Mouse (Mus musculus): ENCODE data around the gene Ece1.

The Ece1 gene

DNA sequence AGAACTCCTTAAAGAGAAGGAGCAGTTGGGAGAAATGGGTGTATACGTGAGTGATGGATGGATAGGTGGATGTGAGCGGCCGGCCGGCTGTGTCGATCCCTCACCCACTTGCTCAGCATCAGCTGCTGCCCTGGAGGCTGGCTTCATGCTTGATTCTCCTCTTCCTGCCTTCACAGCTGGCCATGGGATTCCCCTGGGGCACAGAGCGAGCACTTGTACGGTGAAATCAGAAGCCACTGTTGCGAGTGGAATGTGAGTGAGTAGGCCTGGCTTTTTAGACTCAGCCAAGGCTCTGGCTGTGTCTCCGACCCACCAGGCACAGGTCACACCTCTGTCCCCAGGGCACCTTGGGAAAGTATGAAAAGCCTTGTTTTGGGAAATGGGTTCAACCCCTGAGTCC is 20.6 kb downstream of the Ece1 start:
- DNase-seq (ENCODE audit: low read depth, low spot score): no peak

DNA sequence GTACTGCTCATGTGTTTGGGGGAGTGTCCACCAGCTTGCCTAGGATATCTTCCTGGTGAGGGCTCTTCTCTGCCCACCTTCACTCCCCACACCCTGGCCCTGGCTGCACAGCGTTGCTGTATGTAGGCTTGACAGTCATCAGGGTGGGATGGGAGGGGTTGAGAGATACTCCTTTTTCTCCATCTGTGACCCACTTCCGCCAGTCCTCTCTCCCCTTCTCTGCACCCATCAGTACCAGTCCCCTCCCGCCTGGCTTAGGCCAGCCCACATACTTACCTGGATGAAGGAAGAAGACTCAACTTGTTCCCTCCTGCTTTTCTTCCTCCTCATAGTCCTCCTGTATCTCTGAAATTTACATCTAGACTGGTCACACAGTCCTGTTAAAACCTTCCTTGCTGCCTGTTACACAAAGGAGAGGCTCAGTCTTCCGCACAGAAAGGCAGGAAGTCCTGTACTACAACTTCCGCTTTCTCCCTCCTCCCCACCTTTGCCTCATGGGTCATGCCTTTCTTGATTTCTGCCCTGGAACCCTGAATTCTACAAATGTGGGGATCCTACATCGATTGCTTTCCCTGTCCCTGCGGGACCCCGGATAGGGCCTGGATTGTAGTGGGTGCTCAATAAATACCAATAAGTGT is 21.6 kb downstream of the Ece1 start:
- DNase-seq (ENCODE audit: low read depth, low spot score): peak; percentile 23

DNA sequence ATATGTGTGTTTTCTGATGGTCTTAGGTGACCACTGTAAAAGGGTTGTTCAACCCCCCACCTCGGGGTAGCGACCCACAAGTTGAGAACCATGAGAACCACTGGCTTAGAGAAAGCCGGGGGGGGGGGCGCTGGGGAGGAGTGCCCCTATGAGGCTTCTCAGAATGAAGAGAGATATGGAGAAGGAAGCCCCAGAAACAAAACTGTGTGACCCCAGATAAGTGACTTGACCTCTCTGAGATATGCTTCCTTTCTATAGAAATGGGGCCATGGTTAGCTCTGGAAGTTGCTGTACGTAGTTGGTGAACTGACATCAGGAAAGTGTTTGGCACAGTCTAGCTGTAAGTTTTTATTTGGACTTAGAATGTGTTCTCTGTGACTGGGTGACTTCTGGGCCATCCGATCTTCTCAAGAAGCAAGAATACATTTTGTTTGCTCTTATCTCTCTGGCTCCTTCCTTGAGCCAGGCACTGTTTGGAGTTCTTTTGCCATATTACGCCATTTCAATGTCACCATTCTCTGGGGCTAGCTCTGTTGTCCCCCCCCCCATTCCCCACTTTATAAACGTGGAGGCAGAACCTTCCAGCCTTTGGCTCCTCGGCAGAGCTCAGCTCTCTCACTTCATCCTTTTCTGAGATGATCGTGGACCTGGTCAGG is 25.4 kb downstream of the Ece1 start:
- DNase-seq (ENCODE audit: low read depth, low spot score): no peak

DNA sequence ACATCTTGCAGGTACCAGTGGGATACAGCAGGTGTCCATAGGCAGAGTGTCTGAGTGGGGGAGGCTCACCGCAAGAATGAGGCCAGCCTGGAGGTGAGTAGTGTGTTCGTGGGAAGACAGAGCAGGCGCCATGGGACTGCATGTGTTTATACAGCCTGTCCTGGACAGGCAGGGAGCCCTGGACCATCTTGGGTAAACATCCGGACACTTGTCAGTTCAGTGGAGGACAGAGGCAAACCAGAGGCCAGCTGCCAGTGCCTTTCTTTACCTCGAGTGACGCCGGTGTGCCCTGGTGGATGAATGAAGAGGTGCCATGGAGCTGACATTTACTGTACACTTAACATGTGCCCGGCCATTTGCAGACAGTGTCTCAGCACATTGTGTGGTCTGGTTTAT is 26.0 kb downstream of the Ece1 start:
- DNase-seq (ENCODE audit: low read depth, low spot score): no peak

DNA sequence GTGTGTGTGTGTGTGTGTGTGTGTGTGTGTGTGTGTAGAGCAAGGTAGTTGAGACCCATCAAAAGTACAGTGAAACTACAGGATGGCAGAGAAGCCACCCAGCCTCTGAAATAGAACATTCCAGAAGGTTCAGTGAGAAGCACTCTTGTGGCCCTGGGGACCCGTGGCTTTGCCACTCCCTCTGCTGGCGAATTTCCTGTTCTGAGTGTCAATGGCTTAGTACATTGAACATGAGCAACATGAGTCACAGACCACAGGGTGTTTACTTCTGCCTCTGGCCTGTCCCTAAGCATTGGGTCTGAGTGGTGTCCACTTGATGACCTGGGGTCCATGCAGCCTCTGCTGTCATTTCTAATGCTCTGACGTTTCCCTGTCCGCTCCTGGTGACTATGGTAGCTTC is 28.6 kb downstream of the Ece1 start:
- no peak for DNase-seq (ENCODE audit: low read depth, low spot score)

DNA sequence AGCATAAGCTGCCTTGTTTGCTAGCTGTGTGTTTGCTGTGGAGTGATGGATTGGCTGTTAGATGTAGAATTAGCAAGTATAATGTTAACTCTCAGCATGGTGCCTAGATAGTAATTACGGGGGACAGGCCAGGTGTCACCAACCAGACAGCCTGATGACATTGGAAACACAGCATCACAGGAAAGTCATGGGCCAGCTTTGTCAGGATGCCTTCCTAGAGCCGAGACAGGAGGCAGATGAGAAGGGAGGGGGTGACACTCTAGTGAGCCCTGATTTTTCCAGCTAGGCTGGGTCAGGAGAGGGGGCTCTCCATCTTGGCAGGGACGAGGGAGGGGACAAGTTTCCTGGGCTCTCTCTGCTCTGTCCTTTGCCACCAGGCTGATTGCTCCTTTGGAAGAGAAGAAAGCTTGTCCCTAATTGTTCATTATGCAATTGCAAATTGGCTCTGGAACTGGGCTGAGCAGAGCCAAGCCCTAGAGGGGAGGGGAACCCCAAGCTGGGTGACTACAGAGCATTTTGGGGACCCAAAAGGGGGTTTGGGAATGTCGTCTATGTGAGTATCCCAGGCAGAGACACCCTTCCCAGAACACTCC is 29.6 kb downstream of the Ece1 start:
- no peak for DNase-seq (ENCODE audit: low read depth, low spot score)

DNA sequence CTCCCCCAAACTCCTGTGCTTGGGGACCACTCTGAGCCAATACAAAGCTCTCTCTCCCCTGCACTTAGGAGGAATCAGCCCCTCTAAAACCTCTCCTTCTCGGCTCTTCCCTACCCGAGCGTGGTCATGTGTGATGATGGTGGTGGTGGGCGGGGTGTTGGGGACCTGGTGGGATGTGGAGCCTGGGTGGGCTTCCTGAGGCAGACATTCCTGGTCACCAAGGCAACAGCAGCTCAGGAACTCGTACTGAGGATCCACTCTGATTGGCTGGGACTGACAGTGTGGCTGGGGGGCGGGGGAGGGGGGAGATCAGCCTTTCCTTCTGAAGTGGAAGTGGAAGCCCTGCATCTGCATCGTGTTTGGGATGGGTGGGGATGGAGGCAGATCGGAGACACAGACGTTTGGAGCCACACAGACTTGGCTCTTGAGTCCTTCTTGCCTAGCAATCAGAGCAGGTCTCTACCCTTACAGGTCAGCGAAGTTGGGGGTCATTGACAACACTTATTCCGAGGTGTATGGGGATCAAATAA is 30.7 kb downstream of the Ece1 start:
- DNase-seq (ENCODE audit: low read depth, low spot score): peak; percentile 80

DNA sequence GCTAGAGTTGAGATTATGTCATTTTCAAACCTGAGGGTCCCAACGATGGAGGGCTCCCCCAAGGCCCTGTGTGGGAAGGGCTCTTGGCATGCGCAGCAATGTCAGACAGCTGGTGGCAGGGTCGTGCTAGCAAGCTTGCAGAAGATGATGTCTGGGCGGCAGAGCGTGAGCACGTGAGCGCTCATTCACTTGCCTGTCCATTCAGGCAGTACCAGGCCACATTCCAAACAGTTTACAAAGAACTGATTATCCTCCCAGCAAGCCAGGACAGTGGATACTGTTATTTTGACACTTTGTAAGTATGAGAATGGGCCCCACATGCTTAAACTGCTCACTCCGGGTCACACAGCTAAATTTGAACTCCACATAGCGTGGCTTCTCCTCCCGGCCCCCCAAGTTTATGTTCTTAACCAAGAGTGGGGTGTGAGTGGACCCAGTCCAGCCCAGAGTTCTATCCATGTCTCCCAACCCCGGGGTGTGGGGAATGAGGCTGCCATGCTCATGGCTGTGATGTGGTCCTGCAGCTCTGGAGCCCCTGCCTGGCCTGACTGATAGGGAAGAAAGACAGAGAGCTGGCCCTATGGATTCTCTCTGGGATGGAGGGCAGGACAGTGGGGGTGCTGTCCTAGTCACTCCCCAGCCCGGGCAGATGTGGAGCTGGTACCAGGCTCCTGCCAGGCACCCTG is 34.7 kb downstream of the Ece1 start:
- no peak for DNase-seq (ENCODE audit: low read depth, low spot score)

DNA sequence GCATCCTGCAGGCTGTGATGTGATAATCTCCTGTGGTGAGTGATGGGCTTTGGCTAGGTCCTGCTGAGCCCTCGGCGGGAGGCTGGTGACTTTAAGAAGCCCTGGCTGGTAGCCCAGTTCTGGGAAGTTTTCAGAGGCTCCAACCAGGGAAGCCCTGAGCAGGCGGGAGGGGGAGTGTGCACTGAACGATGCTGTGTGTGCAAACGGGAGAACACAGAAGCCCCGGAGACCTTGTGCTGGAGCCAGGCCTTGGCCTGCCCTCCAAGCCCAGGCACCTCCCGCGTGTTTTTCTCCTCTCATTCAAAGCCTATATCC is 35.2 kb downstream of the Ece1 start:
- no peak for DNase-seq (ENCODE audit: low read depth, low spot score)

DNA sequence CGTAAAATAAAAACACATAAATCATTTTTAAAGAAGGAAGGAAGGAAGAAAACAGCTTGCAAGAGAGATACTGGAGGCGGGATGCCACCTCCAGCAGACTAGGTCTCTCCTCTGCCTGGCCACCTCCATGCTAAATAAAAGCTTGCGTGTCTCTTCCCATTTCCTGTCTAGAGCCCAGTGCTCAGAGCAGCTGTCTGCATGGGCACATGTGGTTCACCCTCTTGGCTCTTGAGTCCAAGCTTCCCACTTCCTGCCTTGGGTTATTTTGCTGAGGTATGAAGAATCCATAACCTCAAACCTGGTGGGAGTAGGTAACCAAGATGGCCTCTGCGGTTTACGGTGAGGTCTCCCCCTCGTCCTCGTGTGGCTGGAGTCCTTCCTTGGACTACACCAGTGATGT is 36.5 kb downstream of the Ece1 start:
- no peak for DNase-seq (ENCODE audit: low read depth, low spot score)

DNA sequence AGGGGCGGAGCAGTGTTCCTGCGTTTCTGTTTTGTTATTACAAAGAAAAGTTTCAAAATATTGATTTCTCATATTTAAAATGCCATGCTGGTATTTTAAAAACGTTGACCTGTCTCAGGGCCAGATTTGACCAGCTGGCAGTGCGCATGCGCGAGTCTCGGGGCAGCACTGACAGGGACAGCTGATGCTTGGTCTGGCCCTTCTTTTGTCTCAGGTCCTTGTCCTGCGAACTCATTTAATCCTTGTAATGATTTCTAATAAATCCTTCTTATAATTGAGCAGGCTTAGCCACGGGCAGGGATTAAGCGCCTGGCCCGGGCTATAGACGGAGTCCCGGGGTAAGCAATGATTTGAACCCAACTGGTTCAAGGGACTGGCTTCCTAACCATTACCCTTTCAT is 40.2 kb downstream of the Ece1 start:
- DNase-seq (ENCODE audit: low read depth, low spot score): no peak

DNA sequence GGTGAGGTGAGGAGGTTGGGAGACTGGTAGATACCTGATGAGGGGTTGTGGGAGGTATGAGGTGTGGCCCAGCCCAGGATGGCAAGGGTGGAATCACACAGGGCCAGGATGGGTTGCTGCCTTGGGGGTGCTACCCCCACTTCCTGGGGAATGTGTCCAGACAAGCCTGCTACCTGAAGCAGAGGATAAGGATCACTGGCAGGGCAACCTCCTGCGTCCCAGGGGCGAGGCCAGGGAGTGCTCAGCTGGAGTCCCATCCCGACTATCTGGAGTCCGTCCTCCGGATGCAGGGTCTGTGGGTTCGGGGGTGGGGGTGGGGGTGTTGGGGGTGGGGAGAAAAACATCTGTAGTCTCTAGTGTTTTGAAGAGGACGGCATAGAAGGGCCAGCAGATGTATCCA is 40.8 kb downstream of the Ece1 start:
- DNase-seq (ENCODE audit: low read depth, low spot score): no peak

DNA sequence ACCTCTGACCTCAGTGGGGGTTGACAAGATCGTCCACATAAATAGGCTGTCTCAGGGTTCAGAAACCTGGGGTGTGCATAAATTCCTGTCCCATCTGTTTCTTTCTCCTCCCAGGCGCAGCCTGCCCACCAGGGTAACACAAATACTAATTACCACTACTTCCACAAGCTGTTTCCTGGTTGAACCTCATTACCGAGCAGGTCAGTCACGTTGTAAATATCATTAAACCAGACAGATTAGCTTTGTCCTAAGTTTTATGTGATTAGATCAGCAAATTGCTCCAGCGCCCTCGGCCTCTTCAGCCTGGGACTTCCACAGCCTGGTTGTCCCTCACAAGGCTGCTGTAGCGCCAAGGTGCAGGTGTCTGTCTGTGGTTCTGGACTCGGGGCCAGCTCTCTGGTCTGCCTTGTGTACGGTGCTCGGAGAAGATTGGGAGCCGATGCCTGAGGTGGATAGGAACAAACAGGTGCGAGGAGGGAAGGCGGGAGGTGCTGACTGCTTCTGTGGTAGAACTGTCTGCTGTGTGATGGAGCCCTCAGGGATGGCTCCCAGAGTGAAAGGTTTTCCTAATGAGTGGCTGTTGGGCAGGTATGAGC is 43.0 kb downstream of the Ece1 start:
- peak; percentile 39 for DNase-seq (ENCODE audit: low read depth, low spot score)

DNA sequence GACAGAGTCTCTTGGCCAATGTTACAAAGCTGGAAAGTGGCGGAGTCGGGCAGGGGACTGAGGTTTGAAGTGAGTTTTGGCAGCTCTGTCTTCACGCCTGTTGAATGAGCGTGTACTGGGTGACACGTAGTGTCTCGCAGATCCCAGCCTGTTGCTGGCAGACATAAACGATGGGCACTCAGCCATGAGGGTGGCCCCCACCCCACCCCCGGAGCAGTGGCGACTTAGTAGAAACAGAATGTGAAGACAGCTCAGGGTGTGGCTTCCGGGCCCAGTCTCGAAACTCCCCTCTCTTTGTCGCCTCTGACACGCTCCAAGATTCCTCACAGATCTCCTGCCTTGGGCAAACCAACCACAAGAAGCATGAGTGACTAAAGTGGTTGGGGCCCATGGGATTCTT is 45.9 kb downstream of the Ece1 start:
- DNase-seq (ENCODE audit: low read depth, low spot score): no peak

DNA sequence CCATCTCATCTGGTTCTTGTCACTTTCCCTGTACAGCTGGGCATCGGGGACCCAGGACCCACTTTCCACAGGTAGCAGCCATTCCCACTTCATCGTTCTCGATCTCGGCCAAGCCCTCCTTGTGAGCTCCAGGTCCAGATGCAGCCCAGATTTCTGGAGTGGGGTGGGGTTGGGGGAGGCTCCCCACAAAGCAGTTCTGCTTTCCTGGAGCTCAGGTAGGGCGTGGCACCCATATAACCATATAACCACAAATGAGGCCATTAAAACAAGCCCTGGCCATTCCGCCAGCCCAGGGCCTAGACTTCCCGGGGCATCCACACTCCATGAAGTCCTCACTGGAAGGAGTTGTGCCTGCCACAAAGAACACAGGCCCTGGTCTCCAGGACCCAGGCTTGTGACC is 46.5 kb downstream of the Ece1 start:
- DNase-seq (ENCODE audit: low read depth, low spot score): no peak

DNA sequence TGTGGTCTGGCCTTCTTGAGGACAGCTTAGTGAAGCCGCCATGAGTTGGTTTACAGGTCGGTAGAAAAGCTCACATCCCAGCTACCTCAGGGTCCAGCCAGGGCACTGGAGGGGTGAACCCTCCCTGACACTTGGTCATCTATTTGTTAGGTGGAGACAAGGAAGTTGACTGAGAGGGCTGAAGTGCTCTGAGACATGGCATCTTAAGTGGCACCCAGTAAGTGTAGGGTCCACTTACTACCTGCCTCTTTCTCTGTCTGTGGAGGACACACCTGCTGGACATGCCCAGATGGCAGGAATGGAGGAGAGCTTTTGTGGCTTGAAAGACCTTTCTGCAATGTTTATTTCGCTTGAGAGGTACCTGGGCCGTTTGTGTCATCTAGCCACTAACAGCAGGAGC is 46.9 kb downstream of the Ece1 start:
- DNase-seq (ENCODE audit: low read depth, low spot score): no peak

DNA sequence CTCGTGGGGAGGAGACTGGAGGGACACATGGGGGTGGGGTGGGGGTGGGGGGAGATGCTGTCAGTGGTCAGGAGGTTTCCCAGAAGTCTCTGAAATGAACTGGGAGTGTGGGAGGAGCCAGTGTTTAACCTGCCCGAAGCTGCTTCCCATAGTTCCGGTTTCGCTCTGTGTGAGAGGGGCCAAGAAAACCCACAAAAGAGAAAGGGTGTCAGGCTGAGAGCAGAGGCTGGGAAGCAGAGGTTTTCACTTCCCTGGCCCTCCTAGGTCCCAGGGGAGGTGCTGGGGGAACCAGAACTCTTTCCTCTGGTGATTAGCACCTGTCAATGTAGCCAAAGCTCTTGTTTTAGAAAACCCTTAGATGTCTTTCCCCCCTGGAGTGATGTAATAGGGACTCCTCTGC is 47.4 kb downstream of the Ece1 start:
- DNase-seq (ENCODE audit: low read depth, low spot score): peak; percentile 68

DNA sequence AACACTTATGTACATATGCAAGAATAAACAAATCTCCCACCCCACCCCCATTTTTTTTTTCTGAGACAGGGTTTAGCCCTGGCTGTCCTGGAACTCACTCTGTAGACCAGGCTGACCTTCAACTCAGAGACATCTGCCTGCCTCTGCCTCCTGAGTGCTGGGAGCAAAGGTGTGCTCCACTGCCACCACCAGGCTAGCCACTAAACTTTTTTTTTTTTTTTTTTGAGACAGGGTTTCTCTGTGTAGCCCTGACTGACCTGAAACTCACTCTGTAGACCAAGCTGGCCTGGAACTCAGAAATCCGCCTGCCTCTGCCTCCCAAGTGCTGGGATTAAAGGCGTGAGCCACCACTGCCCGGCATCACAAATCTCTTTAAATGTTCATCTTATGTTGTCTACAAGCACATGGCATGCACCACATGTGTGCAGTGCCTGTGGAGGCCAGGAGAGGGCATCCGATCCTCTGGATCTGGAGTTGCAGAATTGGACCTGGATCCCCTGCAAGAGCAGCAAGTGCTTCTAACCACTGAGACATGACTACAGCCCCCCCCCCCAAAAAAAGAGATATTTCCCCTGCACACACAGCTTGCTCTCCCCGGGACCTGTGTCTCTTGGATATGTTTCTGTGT is 48.5 kb downstream of the Ece1 start:
- DNase-seq (ENCODE audit: low read depth, low spot score): peak; percentile 88

DNA sequence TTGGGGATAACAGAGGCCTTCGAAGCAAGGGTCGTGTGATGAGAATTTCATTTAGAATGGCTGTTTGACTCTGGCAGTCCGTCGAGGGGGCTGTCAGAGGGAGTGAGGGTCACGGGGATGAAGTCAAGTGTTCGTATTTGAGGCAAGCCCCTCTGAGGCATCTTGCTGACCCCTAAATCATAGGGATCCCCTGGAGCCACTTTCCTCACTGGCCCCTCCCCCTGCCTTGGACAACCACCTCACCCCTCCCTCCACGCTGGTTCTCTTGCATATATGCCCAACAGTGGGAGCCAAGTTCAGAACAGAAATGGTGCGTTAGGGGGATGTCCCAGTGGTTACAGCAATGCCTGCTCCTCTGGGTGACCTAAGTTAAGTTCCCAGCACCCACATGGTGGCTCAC is 49.6 kb downstream of the Ece1 start:
- no peak for DNase-seq (ENCODE audit: low read depth, low spot score)

DNA sequence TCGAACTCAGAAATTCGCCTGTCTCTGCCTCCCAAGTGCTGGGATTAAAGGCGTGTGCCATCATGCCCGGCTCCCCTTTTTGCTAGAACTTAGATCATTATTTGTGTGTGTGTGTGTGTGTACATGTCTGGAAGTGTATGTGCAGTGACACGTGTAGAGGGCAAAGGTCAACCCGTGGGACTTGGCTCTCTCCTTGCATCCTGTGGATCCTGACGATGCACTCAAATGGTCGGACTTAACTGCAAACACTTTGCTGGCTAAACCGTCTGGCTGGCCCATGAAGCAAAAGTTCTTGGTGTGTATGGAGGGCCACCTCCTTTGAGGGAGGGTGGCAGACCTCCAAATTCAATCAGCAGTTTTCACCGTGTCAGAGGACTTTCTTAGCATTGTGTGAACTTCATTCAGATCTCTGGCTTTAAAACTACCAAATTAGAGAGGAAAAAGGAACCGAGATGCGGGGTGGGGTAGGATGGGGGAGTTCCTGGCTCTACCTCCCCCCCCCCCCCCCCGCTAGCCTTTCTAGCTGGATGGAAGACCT is 50.8 kb downstream of the Ece1 start:
- DNase-seq (ENCODE audit: low read depth, low spot score): no peak

DNA sequence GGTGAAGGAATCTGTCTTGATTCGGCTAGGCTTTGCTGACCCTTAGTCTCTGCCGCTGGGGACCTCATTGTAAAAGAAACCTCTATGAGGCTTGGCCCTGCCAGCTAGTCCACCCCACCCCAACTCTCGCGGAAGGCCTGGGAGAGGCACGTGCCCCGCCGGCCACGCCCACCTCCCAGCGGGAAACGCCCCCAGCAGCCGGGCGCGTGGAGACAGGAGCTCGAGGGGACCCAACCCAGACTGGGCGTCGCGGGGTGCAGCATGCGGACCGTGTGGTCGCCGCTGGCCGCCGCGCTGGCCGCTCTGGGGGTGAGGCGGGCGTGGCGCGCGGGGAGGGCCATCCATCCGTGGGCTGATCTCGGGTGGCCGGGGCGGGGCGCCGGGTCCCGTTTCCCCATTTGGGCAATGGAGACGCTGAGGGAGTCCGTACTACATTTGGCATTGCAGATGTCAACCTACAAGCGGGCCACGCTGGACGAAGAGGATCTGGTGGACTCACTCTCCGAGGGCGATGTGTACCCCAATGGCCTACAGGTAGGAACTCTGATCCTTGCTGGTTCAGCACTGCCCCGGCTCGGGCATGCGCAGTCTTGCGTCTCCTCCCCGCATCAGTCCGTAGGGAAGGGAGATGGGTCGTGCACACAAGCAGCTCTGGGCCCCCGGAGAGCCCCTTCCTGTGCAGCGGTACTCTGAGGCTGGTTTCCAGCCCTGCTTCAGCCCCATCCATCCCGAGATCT is 51.5 kb downstream of the Ece1 start:
- DNase-seq (ENCODE audit: low read depth, low spot score): peak; percentile 78
